Mouse (Mus musculus) naive thymus-derived CD4-positive, alpha-beta T cell, adult 2 months (primary cell): ENCODE results near the gene Slc22a30.
"Not testable (repeated sequence)": the region's sequence is repeated elsewhere in the genome, so short reads cannot be mapped to it uniquely, and the experiment has no call there.

Experiments used
- DNase-seq: peaks from one replicate; pipeline ENCODE4 v3.0.0-alpha.2; 2011; ENCODE audit warnings: low read depth

Slc22a30 gene

DNA sequence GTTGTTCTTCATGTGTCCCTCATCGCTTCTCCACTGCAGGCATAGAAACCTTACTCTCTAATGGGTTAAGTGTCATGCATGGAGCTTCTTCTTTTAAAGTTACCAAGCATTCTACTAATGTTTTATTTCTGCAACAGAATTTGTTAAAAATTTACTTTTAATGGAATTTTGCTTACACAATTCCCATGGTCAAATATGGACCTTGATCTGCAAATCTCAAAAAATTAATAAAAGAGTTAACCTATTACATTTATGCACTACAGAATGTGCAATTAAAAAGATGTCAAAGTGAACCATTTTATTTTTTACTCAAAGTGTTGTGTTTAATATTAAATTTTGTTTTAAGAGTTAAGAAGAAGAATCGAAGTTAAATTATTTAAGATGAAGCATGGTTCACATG is at the start of gene Slc22a30:
TSS of gene Slc22a30 (minus strand) at position 101 of the 400 bp plus-strand sequence.
- DNase-seq = not testable (repeated sequence)

GRCm38 (mm10) chr19:8448321-8448720 is 43.4 kb upstream of the Slc22a30 start:
- DNase-seq = no peak

GRCm38 (mm10) chr19:8447516-8447915 is 42.6 kb upstream of the Slc22a30 start:
- no peak for DNase-seq

GRCm38 (mm10) chr19:8431051-8431662 is 26.2 kb upstream of the Slc22a30 start:
- no peak for DNase-seq

DNA sequence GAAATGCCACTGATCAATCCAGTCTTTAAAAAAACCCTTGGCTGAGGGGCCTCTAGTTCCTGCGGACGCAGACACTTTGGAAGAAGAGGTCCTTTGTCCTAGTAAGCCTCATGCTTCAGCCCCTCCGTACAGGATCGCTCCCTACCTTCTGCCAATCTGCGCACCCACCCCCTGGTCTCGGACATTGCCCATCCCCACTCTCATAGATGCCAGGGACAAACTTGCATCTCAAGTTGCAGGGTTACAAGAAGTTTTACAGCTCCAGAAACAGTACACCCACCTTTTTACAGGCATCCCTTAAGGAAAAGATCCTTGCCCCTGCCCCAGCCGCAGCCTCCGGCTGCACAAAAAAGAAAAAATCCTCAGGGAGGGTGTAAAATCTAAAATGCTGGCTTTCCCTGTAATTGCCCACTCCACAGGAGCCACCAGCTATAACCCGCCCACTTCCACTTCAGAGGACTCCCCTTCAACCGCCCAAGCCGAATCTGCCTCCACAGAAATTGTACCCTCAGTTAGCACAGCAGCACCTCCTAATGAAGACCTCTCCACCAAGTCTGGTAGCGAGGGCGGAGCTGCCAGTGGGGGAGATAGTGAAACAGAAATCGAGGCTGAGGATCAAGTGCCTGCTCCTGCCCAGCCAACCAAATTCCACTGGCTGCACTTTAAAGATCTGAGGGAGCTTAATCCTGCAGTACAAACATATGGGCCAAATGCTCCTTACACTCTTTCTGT is 2.5 kb upstream of the Slc22a30 start:
- DNase-seq = not testable (repeated sequence)
